Mouse (Mus musculus) spleen, embryonic (tissue): Measurements from ENCODE around the gene Kcnmb4.

Experiments
- CTCF ChIA-PET: fragments of 350-600 bp; sonication (Branson Sonifier 250); formaldehyde crosslinking; loops from one replicate; lab custom pipeline; 2022; lab: Charles Lee

Gene Kcnmb4

DNA sequence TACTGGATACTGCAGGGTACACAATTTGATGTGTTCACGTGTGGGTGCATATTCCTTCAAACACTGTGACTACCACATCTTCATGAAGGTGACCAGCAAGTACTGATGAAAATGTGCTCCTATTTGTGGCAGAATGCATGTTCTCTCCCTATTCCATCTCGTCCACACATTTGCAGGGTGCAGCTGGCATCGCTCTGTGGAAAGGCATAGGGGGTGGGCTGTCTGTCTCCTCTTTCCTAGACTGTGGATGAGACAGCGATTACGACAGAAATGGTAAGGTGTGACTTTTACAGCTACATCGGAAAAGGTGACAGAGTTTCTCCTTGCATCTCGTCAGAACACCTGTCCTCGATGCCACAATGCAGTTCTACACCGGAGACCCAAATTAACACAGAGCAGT is 14.9 kb downstream of the Kcnmb4 start:
- CTCF ChIA-PET = no interaction called here

- CTCF ChIA-PET = no interaction called here
Measured at GRCm38 (mm10) chr10:116452771-116453170, 20.9 kb downstream of the Kcnmb4 start.

GRCm38 (mm10) chr10:116450621-116451020 is 23.1 kb downstream of the Kcnmb4 start:
- CTCF ChIA-PET = no interaction called here

DNA sequence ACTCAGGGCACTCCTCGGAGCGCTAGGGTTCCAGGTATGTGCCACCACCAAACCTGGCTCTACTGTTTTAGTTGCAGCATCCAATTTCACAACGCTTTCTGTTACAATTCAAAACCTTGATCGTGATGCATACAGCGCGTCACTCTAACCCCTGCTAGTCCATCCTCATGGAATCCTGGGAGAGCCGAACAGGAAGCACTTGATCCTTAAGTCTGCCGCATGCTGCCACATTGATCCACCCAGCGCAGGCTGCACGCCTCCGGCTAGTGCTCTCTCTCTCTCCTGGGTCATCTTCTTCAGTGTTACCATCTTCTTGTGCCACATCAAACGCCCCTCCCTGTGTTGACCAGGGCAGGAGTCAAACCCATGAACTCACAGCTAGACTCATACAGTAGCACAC is 25.5 kb downstream of the Kcnmb4 start:
- CTCF ChIA-PET = no interaction called here

- CTCF ChIA-PET = no interaction called here
Measured at GRCm38 (mm10) chr10:116447176-116447575, 26.5 kb downstream of the Kcnmb4 start.

- CTCF ChIA-PET = no interaction called here
Measured at GRCm38 (mm10) chr10:116446040-116446439, 27.6 kb downstream of the Kcnmb4 start.

DNA sequence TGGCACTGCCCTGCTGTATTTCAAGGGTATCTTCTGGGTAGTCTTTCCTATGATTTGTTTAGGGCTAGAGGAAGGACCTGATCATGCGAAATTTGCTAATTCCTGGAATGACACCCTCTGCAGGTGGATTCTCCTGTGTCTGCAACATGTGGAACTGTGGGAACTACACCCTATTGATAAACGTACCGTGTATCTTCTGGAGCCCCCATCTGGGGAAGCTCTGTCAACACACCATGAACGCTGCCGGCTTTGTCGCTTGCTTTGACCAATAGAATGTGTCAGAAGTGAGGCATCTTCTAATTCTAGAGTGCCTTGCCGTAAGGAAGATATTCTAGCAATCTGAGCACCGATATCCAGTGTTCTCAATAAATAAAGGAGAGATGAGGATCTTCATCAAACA is 28.9 kb downstream of the Kcnmb4 start:
- CTCF ChIA-PET = no interaction called here

GRCm38 (mm10) chr10:116444371-116444770 is 29.3 kb downstream of the Kcnmb4 start:
- CTCF ChIA-PET = no interaction called here

DNA sequence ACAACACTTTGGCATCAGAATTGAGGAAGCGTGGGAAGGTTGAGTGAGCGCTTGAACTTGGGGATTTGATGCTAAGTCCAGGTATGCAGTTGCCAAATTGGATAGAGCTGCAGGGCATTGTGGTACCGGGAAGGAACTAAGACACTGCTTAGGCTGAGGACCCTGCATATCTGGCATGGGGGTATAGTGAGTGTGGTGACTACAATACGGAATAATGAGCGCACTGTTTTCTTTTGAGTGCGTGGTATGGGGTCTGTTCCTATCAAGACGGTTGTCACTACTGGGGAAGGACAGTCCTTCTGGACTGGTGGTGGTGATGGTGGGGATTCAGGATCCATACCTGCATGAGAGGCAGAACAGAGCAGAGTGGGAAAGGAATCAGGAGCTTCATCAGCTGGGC is 32.7 kb downstream of the Kcnmb4 start:
- CTCF ChIA-PET = interaction anchor here (0.7 kb wide), 1 partner anchor 111 kb away, joined by 3 read pairs; no protein-coding TSS in a partner anchor

GRCm38 (mm10) chr10:116440088-116440487 is 33.6 kb downstream of the Kcnmb4 start:
- CTCF ChIA-PET = no interaction called here

GRCm38 (mm10) chr10:116435455-116435854 is 38.2 kb downstream of the Kcnmb4 start:
- CTCF ChIA-PET = no interaction called here

DNA sequence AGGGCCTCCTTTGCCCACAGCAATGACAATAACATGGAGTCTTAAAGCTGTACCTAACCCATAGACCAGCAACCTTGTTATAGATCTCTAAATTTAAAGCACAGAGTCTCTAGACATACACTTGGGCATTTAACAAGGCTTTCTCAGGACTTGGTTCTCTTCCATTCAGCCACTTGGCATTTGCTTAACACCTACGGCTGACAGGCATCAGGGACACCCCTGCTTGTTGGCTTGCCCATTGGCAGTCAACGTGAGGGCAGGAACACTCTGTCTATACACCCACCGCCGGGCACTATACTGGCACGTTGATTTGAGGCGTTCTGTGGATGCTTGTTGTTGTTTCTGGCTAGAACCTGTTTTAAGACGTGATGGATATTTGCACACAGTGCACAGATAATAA is 41.3 kb downstream of the Kcnmb4 start:
- CTCF ChIA-PET = no interaction called here

DNA sequence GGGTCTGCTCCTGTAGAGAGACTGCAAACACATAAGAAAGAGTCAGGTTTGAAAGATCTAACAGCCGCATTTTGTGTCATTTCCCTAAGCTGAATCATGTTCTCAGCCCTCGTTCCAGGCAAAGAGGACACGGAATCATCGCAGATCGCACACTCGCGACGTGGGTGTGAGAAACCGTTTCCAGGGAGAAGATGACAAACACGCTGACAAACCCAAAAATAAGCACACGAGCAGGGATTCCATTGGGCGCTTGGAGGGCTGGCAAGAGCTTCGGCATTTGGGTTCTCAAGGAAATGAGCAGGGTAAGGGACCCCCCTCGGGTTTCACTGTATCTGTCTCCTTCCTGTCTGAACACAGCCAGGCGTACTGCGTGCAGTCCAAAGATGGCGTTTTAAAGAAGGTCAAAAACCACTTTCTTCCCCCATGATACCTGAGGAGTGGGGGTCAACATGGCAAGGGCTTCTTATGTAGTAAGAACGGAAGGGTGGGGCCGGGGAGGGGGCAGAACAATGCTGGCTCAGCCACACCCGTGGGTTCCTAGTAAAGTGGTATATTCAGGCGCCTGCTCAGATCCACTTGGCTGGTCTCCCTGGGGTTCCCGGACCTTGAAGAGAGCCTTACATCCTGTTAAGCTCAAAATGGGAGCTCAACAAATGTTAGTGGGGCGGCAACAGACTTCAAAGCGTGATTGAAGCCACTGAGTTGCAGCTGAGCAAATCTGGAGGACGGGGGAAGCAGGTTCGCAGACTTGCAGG is 45.5 kb downstream of the Kcnmb4 start:
- CTCF ChIA-PET = no interaction called here

DNA sequence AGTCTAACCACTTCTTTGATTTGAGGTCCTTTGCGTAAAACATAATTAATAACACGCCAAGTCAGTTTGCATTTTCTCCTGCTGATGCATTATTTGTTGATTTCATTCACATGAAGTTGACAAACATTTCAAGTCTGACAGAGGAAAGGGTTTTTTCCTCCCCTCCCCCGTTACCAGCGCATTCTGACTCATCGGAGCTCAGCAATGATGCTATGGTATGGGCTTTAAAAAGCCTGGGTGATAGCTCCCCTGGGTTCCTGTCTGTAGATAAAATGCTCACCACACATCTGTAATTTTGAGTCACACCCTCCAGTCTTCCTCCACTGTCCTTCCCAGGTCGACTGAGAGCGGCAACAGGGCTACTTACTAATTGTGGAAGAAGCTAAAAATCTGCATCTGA is 47.5 kb downstream of the Kcnmb4 start:
- CTCF ChIA-PET = no interaction called here

GRCm38 (mm10) chr10:116424921-116425320 is 48.8 kb downstream of the Kcnmb4 start:
- CTCF ChIA-PET = no interaction called here

DNA sequence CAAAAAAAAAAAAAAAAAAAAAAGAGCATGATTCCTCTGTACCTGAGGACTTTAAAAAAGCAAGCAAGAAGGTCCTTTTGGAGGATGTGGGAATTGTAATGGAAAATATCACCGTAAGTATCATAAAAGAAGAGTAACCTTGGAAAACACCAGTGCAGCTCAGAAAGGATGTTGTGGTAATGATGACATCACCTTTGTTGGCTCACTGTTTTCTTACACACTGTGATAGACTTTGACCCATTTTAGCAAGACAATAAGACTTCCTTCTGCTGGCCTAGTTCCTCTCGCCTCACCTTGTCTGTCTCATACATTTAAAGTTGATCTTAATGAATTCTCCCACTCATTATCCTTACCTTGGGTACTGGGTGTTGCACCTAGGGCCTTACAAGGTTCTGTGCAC is 51.1 kb downstream of the Kcnmb4 start:
- CTCF ChIA-PET = no interaction called here

GRCm38 (mm10) chr10:116420976-116421375 is 52.7 kb downstream of the Kcnmb4 start:
- CTCF ChIA-PET = no interaction called here

DNA sequence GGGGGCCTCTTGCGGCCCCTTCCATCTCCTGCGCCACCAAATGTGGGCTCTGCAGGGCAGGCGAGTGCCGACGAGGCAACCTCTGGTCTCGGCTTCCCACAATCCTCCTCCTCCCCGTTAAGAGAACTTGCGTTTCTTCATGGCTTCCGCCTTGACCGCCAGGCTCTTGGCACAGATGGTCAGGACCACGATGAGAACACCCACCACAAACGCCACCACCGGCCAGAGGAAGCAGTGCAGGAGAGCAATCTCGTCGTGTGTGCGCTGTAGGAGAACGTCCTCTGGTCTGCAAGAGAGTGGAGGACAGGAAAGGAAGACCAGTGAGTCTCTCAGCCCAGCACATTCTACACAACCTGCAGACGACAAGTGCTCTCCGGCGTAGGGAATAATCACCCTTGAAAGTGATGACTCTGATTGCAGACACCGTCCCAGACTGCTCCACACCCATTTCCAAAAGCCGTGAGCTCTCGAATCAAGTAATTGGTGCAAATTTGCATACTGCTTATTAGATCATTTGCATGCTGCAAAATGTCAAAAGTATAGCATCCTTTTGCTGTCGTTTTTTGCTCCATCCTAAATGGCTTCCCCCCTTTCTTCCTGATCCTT is 55.5 kb downstream of the Kcnmb4 start:
- CTCF ChIA-PET = no interaction called here

DNA sequence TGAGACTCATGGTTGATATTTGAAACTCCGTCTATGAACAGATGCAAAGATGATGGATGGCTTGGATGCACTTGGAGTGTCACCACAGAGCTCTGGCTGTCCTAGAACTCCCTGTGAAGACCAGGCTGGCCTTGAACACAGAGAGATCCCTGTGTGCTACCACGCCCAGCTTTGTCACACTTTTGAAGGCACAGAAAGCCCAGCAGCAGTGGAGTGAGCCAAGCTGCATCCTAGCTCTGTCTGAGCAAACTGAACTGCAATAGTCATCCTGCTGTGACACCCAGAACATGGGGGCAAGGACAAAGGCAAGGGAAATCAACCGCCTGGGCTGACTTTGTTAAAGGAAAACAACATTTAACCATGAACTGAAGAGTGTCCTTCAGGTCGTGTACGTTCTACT is 57.0 kb downstream of the Kcnmb4 start:
- CTCF ChIA-PET = no interaction called here

GRCm38 (mm10) chr10:116416142-116416541 is 57.5 kb downstream of the Kcnmb4 start:
- CTCF ChIA-PET = no interaction called here

DNA sequence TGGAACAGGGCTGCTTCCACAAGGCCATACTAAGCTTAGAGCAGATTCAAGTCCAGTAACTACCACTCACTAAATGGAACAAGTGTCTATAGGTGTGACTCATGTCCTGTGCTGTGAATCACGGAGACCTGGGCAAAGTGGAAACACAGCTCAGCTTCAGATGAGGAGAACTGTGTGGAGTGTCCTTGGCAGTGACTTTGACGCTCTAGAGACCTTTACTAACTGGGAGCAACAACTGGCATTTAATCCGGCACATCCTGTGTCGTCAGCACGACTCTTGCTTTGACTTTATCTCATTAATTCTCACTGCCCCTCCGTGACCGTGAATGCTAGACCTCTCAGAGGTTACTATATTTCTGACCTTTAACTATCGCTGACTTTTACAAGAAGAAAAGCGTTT is 62.9 kb downstream of the Kcnmb4 start:
- CTCF ChIA-PET = no interaction called here

DNA sequence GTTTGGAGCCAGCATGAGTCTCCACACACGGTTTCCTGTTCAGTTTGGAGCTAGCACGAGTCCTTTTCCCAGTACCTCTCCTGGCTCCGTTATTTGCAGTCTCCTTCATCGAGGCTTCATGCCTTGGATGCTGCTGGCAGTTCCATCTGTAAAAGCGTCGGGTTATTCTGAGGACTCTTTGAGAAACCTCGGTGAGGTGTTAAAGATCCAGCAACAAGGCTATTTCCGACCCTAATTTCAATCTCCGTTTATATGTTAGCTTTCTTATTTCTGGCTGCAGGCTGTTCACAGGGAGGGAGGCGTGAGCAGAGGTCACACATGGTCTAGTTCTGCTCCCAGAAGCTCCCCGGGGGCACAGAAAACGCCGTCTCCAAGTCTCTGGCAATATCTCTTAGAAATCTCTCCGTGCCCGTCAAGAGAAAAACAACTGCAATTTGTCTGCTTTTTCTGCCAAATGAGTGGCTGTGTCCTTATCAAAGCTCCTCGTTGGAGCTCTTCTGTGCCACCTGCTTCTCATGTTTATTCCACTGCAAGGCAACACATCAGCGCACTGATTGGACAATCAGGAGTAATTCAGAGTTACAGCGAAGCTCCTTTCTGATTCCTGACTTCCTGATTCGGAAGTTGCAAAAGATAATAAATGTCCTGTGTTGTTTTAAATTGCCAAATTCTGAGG is 65.9 kb downstream of the Kcnmb4 start:
- CTCF ChIA-PET = no interaction called here

DNA sequence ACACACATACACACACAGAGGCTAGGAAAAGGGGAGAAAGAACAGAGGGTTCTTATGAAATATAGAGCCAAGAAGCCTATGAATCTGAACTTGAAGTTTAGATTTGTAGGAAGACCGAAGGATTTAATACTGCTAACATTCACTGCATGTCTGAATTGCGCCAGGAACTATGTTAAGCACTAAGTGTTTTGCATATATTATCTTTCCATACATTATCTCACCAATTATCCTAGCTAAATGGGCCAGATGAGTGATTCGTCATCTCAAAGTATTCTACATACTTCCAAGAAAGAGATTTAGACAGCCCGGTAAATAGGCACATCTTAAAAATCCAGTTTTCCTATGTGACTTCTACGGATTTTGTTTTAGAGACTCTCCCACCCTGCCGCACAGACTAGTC is 68.7 kb downstream of the Kcnmb4 start:
- CTCF ChIA-PET = no interaction called here
